Comparison of ENCODE assay signal across 10 mouse cellular contexts in genomic region chr9:31566257-31567007, GRCm38 (mm10).
A peak's percentile ranks its signal among the peaks of the same experiment; 100 is the strongest.
DNase-seq lines count a peak whose midpoint lies in the region; ATAC-seq lines count a peak whose summit lies in the region.
"Had no signal": no experiment of that assay in that cellular context is flagged by ENCODE, and none has a peak within 500 bp of the region (broad histone marks: within the 10 kb centered on the region; RNA-seq: fewer than 3 reads in every experiment).

No protein-coding gene starts in this region.

- 0 out of 2 replicates have a peak, but pooled peaks cover 3% of the 10 kb centered on the region for H3K9me3 ChIP-seq in heart, embryonic 11.5 days (replicated peaks; ENCODE audit: control insufficient read depth, low read length)
- H3K9me3 ChIP-seq in neural tube, embryonic 15.5 days (replicated peaks), result no peaks in the 10 kb centered on the region
- no peaks in the 10 kb centered on the region for H3K9me3 ChIP-seq in heart, embryonic 10.5 days
- H3K9me3 ChIP-seq: embryonic facial prominence, embryonic 12.5 days; liver, embryonic 15.5 days had no signal

- no peak overlapping the region for H3K27ac ChIP-seq in heart, embryonic 11.5 days (ENCODE audit: low read depth, low read length)
- no peak overlapping the region for H3K27ac ChIP-seq in neural tube, embryonic 15.5 days (replicated peaks)
- no peak overlapping the region for H3K27ac ChIP-seq in heart, embryonic 10.5 days
- H3K27ac ChIP-seq: embryonic facial prominence, embryonic 12.5 days; liver, embryonic 15.5 days had no signal

- H3K4me2 ChIP-seq in heart, embryonic 11.5 days, result no peak overlapping the region
- peak overlapping the region; percentile 7; the same call in 1 of the 2 replicates for H3K4me2 ChIP-seq in neural tube, embryonic 15.5 days
- H3K4me2 ChIP-seq: embryonic facial prominence, embryonic 12.5 days; liver, embryonic 15.5 days had no signal

- H3K4me3 ChIP-seq in heart, embryonic 11.5 days (ENCODE audit: low read depth, low read length), result no peak overlapping the region
- H3K4me3 ChIP-seq in neural tube, embryonic 15.5 days (replicated peaks), result no peak overlapping the region
- no peak overlapping the region for H3K4me3 ChIP-seq in heart, embryonic 10.5 days
- H3K4me3 ChIP-seq: embryonic facial prominence, embryonic 12.5 days; liver, embryonic 15.5 days had no signal

- WGBS in heart, embryonic 11.5 days (ENCODE audit: insufficient replicate concordance), result 74% methylated on average over 31 of the region's 31 CpGs
- WGBS in neural tube, embryonic 15.5 days, result 71% methylated on average over 31 of the region's 31 CpGs
- WGBS in heart, embryonic 10.5 days, result 77% methylated on average over 31 of the region's 31 CpGs

- peak; percentile 44 to 60 for DNase-seq in heart, adult 18-20 months
- DNase-seq in neural tube, embryonic 10.5 days (ENCODE audit: extremely low spot score, low spot score), result no peak
- DNase-seq in heart, embryonic 10.5 days (ENCODE audit: low spot score), result peak; percentile 57
- DNase-seq in retina, postnatal 1 day, result peak; percentile 70
- DNase-seq in yolk sac, embryonic 10.5 days (ENCODE audit: low spot score), result no peak
- DNase-seq in spleen, postnatal 10 days (ENCODE audit: low spot score in 2 of 2), result no peak

- H3K4me1 ChIP-seq in heart, embryonic 11.5 days (ENCODE audit: control insufficient read depth, insufficient read depth, low read length), result no peaks in the 10 kb centered on the region
- H3K4me1 ChIP-seq in neural tube, embryonic 15.5 days, result no peaks in the 10 kb centered on the region
- no peaks in the 10 kb centered on the region for H3K4me1 ChIP-seq in heart, embryonic 10.5 days
- H3K4me1 ChIP-seq: embryonic facial prominence, embryonic 12.5 days; liver, embryonic 15.5 days had no signal

- ATAC-seq in heart, embryonic 11.5 days (replicated peaks; ENCODE audit: insufficient number of reproducible peaks, low FRiP score, low TSS enrichment), result no peak
- ATAC-seq in neural tube, embryonic 15.5 days (ENCODE audit: low FRiP score), result no peak

- no peaks in the 10 kb centered on the region for H3K27me3 ChIP-seq in heart, embryonic 11.5 days (ENCODE audit: control insufficient read depth, insufficient read depth, low read length)
- H3K27me3 ChIP-seq in neural tube, embryonic 15.5 days (replicated peaks), result no peaks in the 10 kb centered on the region
- H3K27me3 ChIP-seq in heart, embryonic 10.5 days (ENCODE audit: insufficient read depth, poor library complexity, severe bottlenecking), result 0 out of 2 replicates have a peak, but pooled peaks cover 4% of the 10 kb centered on the region
- H3K27me3 ChIP-seq: liver, embryonic 15.5 days had no signal

- no peak overlapping the region for H3K9ac ChIP-seq in heart, embryonic 11.5 days (ENCODE audit: low read depth, low read length)
- H3K9ac ChIP-seq in neural tube, embryonic 15.5 days (replicated peaks), result no peak overlapping the region
- H3K9ac ChIP-seq: embryonic facial prominence, embryonic 12.5 days; liver, embryonic 15.5 days had no signal

- H3K36me3 ChIP-seq in heart, embryonic 11.5 days (ENCODE audit: control insufficient read depth, insufficient read depth, low read length), result no peaks in the 10 kb centered on the region
- H3K36me3 ChIP-seq in neural tube, embryonic 15.5 days, result no peaks in the 10 kb centered on the region
- no peaks in the 10 kb centered on the region for H3K36me3 ChIP-seq in heart, embryonic 10.5 days
- H3K36me3 ChIP-seq: embryonic facial prominence, embryonic 12.5 days; liver, embryonic 15.5 days had no signal

Comparison
In these comparisons a context has a peak if more than half of its experiments do, and no peak if none do; other contexts are left out.
1. DNase-seq: peak in heart, adult 18-20 months (2 of 2), heart, embryonic 10.5 days (single experiment) and retina, postnatal 1 day (single experiment); none in neural tube, embryonic 10.5 days (single experiment), yolk sac, embryonic 10.5 days (single experiment) and spleen, postnatal 10 days (0 of 2).